Mouse (Mus musculus) G1E-ER4 (cell line): Measurements from ENCODE around the gene Tifa. TPM values are rescaled to one million over a fixed set of nuclear protein-coding genes. Genes with fewer than 3 reads are reported as not detected.

ENCODE experiments used
- GATA1 ChIP-seq: IDR thresholded peaks from one replicate; pipeline ENCODE4 v1.8.0; 2012; ENCODE audit warnings: low read length, inconsistent platforms
- polyA plus RNA-seq: library from polyadenylated mRNA; stranded (reverse); fragments of >175 nt; gene quantifications from 2 replicates; pipeline ENCODE4 v1.2.3, GENCODE M21; 2012

The Tifa gene
- polyA plus RNA-seq, 1 experiment: 19.2 TPM

- no peak for TF ChIP-seq GATA1
These were observed 47.7 kb downstream of the Tifa start, which contains the start of gene Ap1ar for GRCm38 (mm10) chr3:127837154-127837865. Gene Ap1ar, minus strand, starts transcription at chr3:127837523.

GRCm38 (mm10) chr3:127837972-127838644 is 48.5 kb downstream of the Tifa start:
- TF ChIP-seq GATA1: no peak

GRCm38 (mm10) chr3:127841926-127842325 is 52.3 kb downstream of the Tifa start:
- no peak for TF ChIP-seq GATA1

- TF ChIP-seq GATA1: no peak
These were observed 53.8 kb downstream of the Tifa start for GRCm38 (mm10) chr3:127843324-127843940.

GRCm38 (mm10) chr3:127843941-127844327 is 54.3 kb downstream of the Tifa start:
- no peak for TF ChIP-seq GATA1

- TF ChIP-seq GATA1: no peak
These were observed 58.6 kb downstream of the Tifa start for GRCm38 (mm10) chr3:127848088-127848808.

GRCm38 (mm10) chr3:127849922-127850321 is 60.3 kb downstream of the Tifa start:
- no peak for TF ChIP-seq GATA1

- no peak for TF ChIP-seq GATA1
These were observed 61.4 kb downstream of the Tifa start for GRCm38 (mm10) chr3:127850776-127851646.

- no peak for TF ChIP-seq GATA1
These were observed 63.1 kb downstream of the Tifa start for GRCm38 (mm10) chr3:127852722-127853121.

- TF ChIP-seq GATA1: no peak
These were observed 64.0 kb downstream of the Tifa start for GRCm38 (mm10) chr3:127853431-127854206.

GRCm38 (mm10) chr3:127861340-127861739 is 71.7 kb downstream of the Tifa start:
- no peak for TF ChIP-seq GATA1

- TF ChIP-seq GATA1: no peak
These were observed 72.9 kb downstream of the Tifa start for GRCm38 (mm10) chr3:127862479-127862878.

- no peak for TF ChIP-seq GATA1
These were observed 74.0 kb downstream of the Tifa start for GRCm38 (mm10) chr3:127863571-127863970.

GRCm38 (mm10) chr3:127864242-127864641 is 74.6 kb downstream of the Tifa start:
- TF ChIP-seq GATA1: no peak
